Mouse (Mus musculus) CH12.LX (cell line): ENCODE results near the gene Irak3. TPM values are rescaled to one million over a fixed set of nuclear protein-coding genes. Genes with fewer than 3 reads are reported as not detected.

Experiments
- DNase-seq: peaks from one replicate; pipeline ENCODE4 v3.0.0-alpha.2; 2013; ENCODE audit errors: extremely low read depth
- H3K27ac ChIP-seq: 2 replicates; pipeline ENCODE4 v1.5.1; 2012; ENCODE audit warnings: low read depth, mild to moderate bottlenecking, control low read depth, moderate library complexity; ENCODE audit not compliant: insufficient read depth
- H3K27me3 ChIP-seq: replicated peaks from 2 replicates; pipeline ENCODE3; 2012; ENCODE audit warnings: inconsistent platforms
- H3K36me3 ChIP-seq, 2 experiments: replicated peaks in 1 of 2; 2 replicates each; pipeline versions ENCODE3 to v1.6.1; 2012; ENCODE audit warnings: inconsistent platforms in 1 of 2, low read length in 1 of 2, mild to moderate bottlenecking in 1 of 2, mixed read lengths in 1 of 2, moderate library complexity in 1 of 2; ENCODE audit not compliant: control insufficient read depth in 1 of 2, insufficient read depth in 1 of 2
- H3K4me1 ChIP-seq, 2 experiments: 2 replicates each; pipeline ENCODE4 v1.6.1; 2012; ENCODE audit warnings: inconsistent platforms in 1 of 2, moderate library complexity in 1 of 2; ENCODE audit not compliant: insufficient read depth in 2 of 2, control insufficient read depth in 1 of 2
- H3K4me2 ChIP-seq: 2 replicates; pipeline ENCODE4 v1.6.1; 2012; ENCODE audit warnings: low read depth, mild to moderate bottlenecking, control low read depth; ENCODE audit not compliant: poor library complexity, insufficient read depth, severe bottlenecking
- H3K4me3 ChIP-seq, 3 experiments: fragments of 150-350 bp in 1 of 3; sonication (generic) in 1 of 3; replicated peaks in 1 of 3; 2 replicates each; pipeline versions ENCODE3 to v1.5.1; 2011 to 2012; ENCODE audit warnings: low read depth in 2 of 3, low read length in 2 of 3, mild to moderate bottlenecking in 2 of 3, moderate library complexity in 2 of 3, control low read depth in 1 of 3, improper control_type of control experiment in 1 of 3, inconsistent platforms in 1 of 3, mixed read lengths in 1 of 3; ENCODE audit not compliant: poor library complexity in 1 of 3
- H3K79me2 ChIP-seq: replicated peaks from 2 replicates; pipeline ENCODE4 v1.6.1; 2012; ENCODE audit warnings: mild to moderate bottlenecking, moderate library complexity; ENCODE audit not compliant: control insufficient read depth, poor library complexity, insufficient read depth, severe bottlenecking; ENCODE audit errors: extremely low read depth
- H3K9ac ChIP-seq: 2 replicates; pipeline ENCODE4 v1.6.1; 2012; ENCODE audit warnings: low read depth, mild to moderate bottlenecking, control low read depth, moderate library complexity; ENCODE audit not compliant: insufficient read depth
- H3K9me3 ChIP-seq: replicated peaks from 2 replicates; pipeline ENCODE3; 2012; ENCODE audit warnings: low read length, inconsistent platforms, mixed read lengths
- CHD1 ChIP-seq: IDR thresholded peaks from 2 replicates; pipeline ENCODE4 v1.6.1; 2012; ENCODE audit warnings: low read depth, low read length, improper control_type of control experiment, inconsistent platforms
- CTCF ChIP-seq, 2 experiments: IDR thresholded peaks in 1 of 2; conservative IDR thresholded peaks in 1 of 2; 2 replicates each; pipeline ENCODE4 v1.5.1; 2011 to 2012; ENCODE audit warnings: low read depth in 2 of 2, low read length in 2 of 2, improper control_type of control experiment in 1 of 2, inconsistent platforms in 1 of 2, mild to moderate bottlenecking in 1 of 2, moderate library complexity in 1 of 2
- GABPA ChIP-seq: IDR thresholded peaks from 2 replicates; pipeline ENCODE4 v1.6.1; 2012; ENCODE audit warnings: low read depth, low read length, improper control_type of control experiment, inconsistent platforms; ENCODE audit not compliant: insufficient replicate concordance
- HCFC1 ChIP-seq: IDR thresholded peaks from 2 replicates; pipeline ENCODE4 v1.6.1; 2012; ENCODE audit warnings: low read depth, mild to moderate bottlenecking, inconsistent platforms, low read length, improper control_type of control experiment
- IRF4 ChIP-seq: IDR thresholded peaks from 2 replicates; pipeline ENCODE4 v1.6.1; 2014; ENCODE audit warnings: low read depth, mild to moderate bottlenecking, inconsistent platforms, low read length, improper control_type of control experiment
- JUN ChIP-seq: IDR thresholded peaks from 2 replicates; pipeline ENCODE4 v1.6.1; 2011; ENCODE audit warnings: low read depth, mild to moderate bottlenecking, low read length, improper control_type of control experiment, moderate library complexity; ENCODE audit not compliant: insufficient read depth
- KAT2A ChIP-seq: IDR thresholded peaks from 2 replicates; pipeline ENCODE4 v1.6.1; 2012; ENCODE audit warnings: low read length, improper control_type of control experiment, inconsistent platforms; ENCODE audit not compliant: insufficient replicate concordance
- MAX ChIP-seq: IDR thresholded peaks from 2 replicates; pipeline ENCODE4 v1.6.1; 2011; ENCODE audit warnings: low read length, improper control_type of control experiment
- MEF2A ChIP-seq: IDR thresholded peaks from 2 replicates; pipeline ENCODE4 v1.6.1; 2014; ENCODE audit warnings: low read depth, mild to moderate bottlenecking, inconsistent platforms, low read length, improper control_type of control experiment, borderline replicate concordance
- MYC ChIP-seq: IDR thresholded peaks from 2 replicates; pipeline ENCODE4 v1.6.1; 2011; ENCODE audit warnings: low read depth, mild to moderate bottlenecking, improper control_type of control experiment, low read length
- POLR2A ChIP-seq: IDR thresholded peaks from 2 replicates; pipeline ENCODE4 v1.6.1; 2011; ENCODE audit warnings: low read depth, mild to moderate bottlenecking, improper control_type of control experiment, low read length
- RCOR1 ChIP-seq: conservative IDR thresholded peaks from 2 replicates; pipeline ENCODE4 v1.6.1; 2012; ENCODE audit warnings: low read depth, mild to moderate bottlenecking, inconsistent platforms, low read length, improper control_type of control experiment
- UBTF ChIP-seq: IDR thresholded peaks from 2 replicates; pipeline ENCODE4 v1.6.1; 2012; ENCODE audit warnings: low read depth, mild to moderate bottlenecking, inconsistent platforms, low read length, improper control_type of control experiment, moderate library complexity
- USF1 ChIP-seq: IDR thresholded peaks from 2 replicates; pipeline ENCODE4 v1.6.1; 2014; ENCODE audit warnings: low read depth, mild to moderate bottlenecking, inconsistent platforms, low read length, improper control_type of control experiment
- USF2 ChIP-seq: conservative IDR thresholded peaks from 2 replicates; pipeline ENCODE4 v1.6.1; 2011; ENCODE audit warnings: low read depth, low read length, improper control_type of control experiment
- ZC3H11A ChIP-seq: IDR thresholded peaks from 2 replicates; pipeline ENCODE4 v1.6.1; 2012; ENCODE audit warnings: low read depth, mild to moderate bottlenecking, inconsistent platforms, low read length, improper control_type of control experiment
- ZNF384 ChIP-seq: IDR thresholded peaks from 2 replicates; pipeline ENCODE4 v1.6.1; 2012; ENCODE audit warnings: low read depth, low read length, improper control_type of control experiment, inconsistent platforms
- dilution Hi-C: fragments of 300-500 bp; cut with MboI; formaldehyde crosslinking; loops from 2 replicates; pipeline ENCODE4 v1.14.3; 2020; ENCODE audit warnings: low sequenced_read_pairs; ENCODE audit not compliant: extremely low pct_unique_long_range_greater_than_20kb, extremely low pct_ligation_motif_present
- in situ Hi-C: fragments of 300-500 bp; cut with MboI; formaldehyde crosslinking; loops from 3 replicates; pipeline ENCODE4 v1.14.3; 2019; ENCODE audit warnings: low sequenced_read_pairs, low pct_ligation_motif_present, low pct_unique_long_range_greater_than_20kb, mixed read lengths
- polyA plus RNA-seq: library from polyadenylated mRNA; unstranded; fragments of >175 nt; gene quantifications from 2 replicates; pipeline ENCODE4 v1.2.1, GENCODE M21; 2012; ENCODE audit warnings: low read depth; ENCODE audit not compliant: insufficient read length
- total RNA-seq, 2 experiments: library from RNA; depleted of rRNA; stranded (reverse); fragments of 300-350 nt in 1 of 2; fragments of >200 nt in 1 of 2; gene quantifications; 2 replicates each; pipeline ENCODE4 v1.2.3; 2012 to 2014

The Irak3 gene
- total and polyA plus RNA-seq, 3 experiments: 0.50 to 3.1 (median 1.1) TPM

DNA sequence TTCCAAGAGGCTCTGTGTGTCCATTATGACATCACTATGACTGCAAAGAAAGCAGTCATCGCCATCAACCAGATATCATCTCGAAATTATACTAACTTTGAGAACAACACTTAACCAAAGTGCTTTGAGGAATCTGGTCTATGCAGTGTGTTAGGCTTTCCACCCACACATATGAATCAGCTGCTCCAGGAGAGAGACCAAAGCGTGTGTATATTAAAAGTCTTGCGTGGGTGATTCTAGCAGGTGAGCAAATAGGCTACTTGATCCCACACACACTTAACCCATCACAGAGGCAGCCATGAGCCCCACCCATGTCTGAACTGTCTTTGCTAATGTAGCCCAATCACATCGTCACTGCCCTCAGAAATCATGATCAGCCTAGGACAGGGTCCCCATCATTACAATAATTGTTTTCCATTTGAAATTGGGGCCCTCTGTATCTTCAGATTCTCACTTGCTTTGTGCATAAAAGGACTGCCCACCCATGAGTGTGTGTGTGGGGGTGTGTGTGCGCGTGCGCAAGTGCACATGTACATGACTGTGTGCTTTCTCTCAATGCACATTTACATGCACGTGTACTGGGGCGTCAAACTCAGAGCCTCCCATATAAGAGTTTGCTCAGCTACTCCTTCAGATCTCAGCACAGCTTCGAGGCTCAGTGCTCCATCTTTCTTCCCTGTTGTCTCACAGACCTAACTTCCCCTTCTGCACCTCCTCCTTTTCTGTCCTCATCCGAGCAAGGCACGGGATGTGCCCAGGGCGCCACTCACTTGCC lies 4.7 kb downstream of the Irak3 start:
- Histone ChIP-seq H3K27ac (no peak overlapping the region), H3K9me3 (peaks cover 9% of the 10 kb centered on the region), H3K27me3 (no peaks in the 10 kb centered on the region), H3K9ac (no peak overlapping the region), H3K36me3 (no peaks in the 10 kb centered on the region), H3K4me1 (peaks cover 5 to 6% of the 10 kb centered on the region in 2 experiments), H3K79me2 (no peaks in the 10 kb centered on the region), H3K4me2 (no peak overlapping the region), H3K4me3 (no peak overlapping the region)
- in situ Hi-C loops (no loop called here), dilution Hi-C loops (no loop called here)
- no peak for DNase-seq
- no peak for TF ChIP-seq CHD1
- no peak for TF ChIP-seq ZC3H11A
- TF ChIP-seq MYC: no peak
- TF ChIP-seq HCFC1: no peak
- no peak for TF ChIP-seq IRF4
- TF ChIP-seq ZNF384: no peak
- TF ChIP-seq UBTF: no peak
- no peak for TF ChIP-seq MAX
- no peak for TF ChIP-seq MEF2A
- TF ChIP-seq JUN: no peak
- TF ChIP-seq KAT2A: no peak
- TF ChIP-seq USF2: no peak
- TF ChIP-seq USF1: no peak
- no peak for TF ChIP-seq POLR2A
- no peak for TF ChIP-seq RCOR1

DNA sequence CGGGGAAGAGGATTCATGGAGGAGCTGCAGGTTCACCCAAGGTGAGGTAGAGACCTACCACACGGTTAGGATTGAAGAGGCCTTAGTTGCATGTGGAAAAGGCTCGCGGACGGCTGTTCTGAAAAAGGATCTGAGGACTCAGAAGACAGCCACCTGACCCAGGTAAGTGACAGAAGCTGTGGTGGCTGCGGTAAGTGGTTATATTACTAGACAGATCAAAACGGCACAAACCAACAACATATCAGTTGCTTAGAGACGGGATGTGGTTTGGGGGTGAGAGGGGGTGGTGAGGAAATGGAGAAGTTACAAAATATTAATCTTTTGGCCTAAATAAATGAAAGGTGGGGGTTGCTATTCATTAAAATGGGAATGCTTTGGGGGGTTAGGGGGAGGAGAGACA lies 8.7 kb downstream of the Irak3 start:
- H3K4me3 ChIP-seq: no peak overlapping the region
- no peak overlapping the region for H3K4me2 ChIP-seq
- TF ChIP-seq GABPA (no peak), JUN (no peak), CTCF (conservative IDR thresholded peaks at IDR 0.05 in 1 of 2, IDR thresholded peaks at IDR 0.05 in 1 of 2; ENCODE audit: low read depth in 2 of 2, low read length in 2 of 2) (no peak)
- TF ChIP-seq, all 38 proteins: peak for 0
- H3K79me2 ChIP-seq: no peaks in the 10 kb centered on the region
- in situ Hi-C loops (no loop called here), dilution Hi-C loops (no loop called here)
- no peak for DNase-seq
- no peak overlapping the region for H3K9ac ChIP-seq
- H3K36me3 ChIP-seq: no peaks in the 10 kb centered on the region
- H3K27ac ChIP-seq: no peak overlapping the region
- peaks cover 9% of the 10 kb centered on the region for H3K9me3 ChIP-seq
- peaks cover 19 to 40% of the 10 kb centered on the region in 2 experiments for H3K4me1 ChIP-seq
- H3K27me3 ChIP-seq: no peaks in the 10 kb centered on the region
